10 mouse cellular contexts compared by ENCODE assay signal in the genomic region with DNA sequence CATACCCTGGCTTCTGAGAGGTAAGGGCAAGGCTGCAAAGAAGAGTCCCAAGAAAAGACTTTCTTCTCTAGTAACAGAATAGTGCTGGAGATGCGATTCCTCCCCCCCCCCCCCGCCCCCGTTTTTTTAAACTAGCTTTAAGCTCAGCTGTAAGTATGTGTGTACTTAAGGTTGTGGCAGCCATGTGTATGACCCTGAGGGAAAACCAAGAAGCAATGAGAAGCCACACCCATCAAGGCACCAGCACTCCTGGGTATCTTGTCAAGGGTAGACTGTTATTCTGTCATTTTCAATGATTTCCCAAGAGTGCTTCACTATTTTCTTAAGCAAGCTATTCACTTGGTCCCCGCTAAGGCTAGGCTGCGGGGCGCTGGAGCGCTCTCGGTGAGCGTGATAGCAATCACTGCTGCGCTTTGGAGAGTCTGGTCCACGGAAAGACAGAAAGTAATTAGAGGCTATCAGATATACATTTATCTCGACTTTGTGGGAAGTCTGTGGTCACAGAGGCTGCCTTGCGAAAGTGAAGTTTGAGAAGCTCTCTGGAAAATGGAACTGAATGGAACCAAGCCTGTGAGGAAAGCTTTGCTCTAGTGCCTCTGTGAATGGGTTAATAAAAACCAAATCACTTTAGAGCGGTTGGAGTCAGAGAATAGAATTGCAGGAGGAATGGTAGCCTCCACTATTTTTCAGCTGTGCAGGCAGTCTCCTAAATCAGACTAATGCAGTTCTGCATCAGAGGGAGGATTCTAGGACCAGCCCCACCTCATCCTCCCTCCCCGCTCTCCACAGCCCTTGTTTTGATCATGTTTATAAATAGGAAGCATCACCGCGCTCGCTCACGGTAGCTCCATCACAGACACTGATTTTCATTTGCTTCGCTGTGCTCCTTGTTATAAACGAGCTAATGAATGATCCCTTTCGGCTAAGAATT.
DNase-seq lines count a peak whose midpoint lies in the region; ATAC-seq and TF ChIP-seq lines count a peak whose summit lies in the region.
"Had no signal": no experiment of that assay in that cellular context is flagged by ENCODE, and none has a peak within 500 bp of the region (broad histone marks: within the 10 kb centered on the region; RNA-seq: fewer than 3 reads in every experiment).

No protein-coding gene starts in this region.

- H3K36me3 ChIP-seq in heart, embryonic 12.5 days: no peaks in the 10 kb centered on the region
- no peaks in the 10 kb centered on the region for H3K36me3 ChIP-seq in heart, embryonic 10.5 days
- no peaks in the 10 kb centered on the region for H3K36me3 ChIP-seq in C2C12 (ENCODE audit: control insufficient read depth, insufficient read depth)
- H3K36me3 ChIP-seq in limb, embryonic 12.5 days: no peaks in the 10 kb centered on the region

- no peak for ATAC-seq in heart, embryonic 12.5 days (ENCODE audit: insufficient number of reproducible peaks, low FRiP score)
- ATAC-seq in limb, embryonic 12.5 days (ENCODE audit: insufficient number of reproducible peaks, insufficient read depth, low FRiP score, low TSS enrichment, low read depth): no peak
- ATAC-seq in megakaryocyte-erythroid progenitor cell, adult 5-6 weeks (replicated peaks; ENCODE audit: low FRiP score, low TSS enrichment, poor library complexity, severe bottlenecking): no peak
- ATAC-seq in inflammation-experienced regulatory T-cells, adult 6 months: no peak

- TF ChIP-seq CTCF in C2C12 (IDR thresholded peaks at IDR 0.05; ENCODE audit: control insufficient read depth, insufficient read depth, insufficient read length): no peak

- H3K27ac ChIP-seq in heart, embryonic 12.5 days (ENCODE audit: poor library complexity, severe bottlenecking): no peak overlapping the region
- no peak overlapping the region for H3K27ac ChIP-seq in heart, embryonic 10.5 days
- peak overlapping the region; percentile 64; the same call in 1 of the 2 replicates for H3K27ac ChIP-seq in limb, embryonic 12.5 days

- no peaks in the 10 kb centered on the region for H3K79me2 ChIP-seq in C2C12 (ENCODE audit: control insufficient read depth, insufficient read depth)

- H3K79me3 ChIP-seq in C2C12 (ENCODE audit: low read depth): no peaks in the 10 kb centered on the region

- H3K4me3 ChIP-seq in heart, embryonic 12.5 days: no peak overlapping the region
- no peak overlapping the region for H3K4me3 ChIP-seq in heart, embryonic 10.5 days
- no peak overlapping the region for H3K4me3 ChIP-seq in C2C12 (ENCODE audit: insufficient read depth, poor library complexity, severe bottlenecking)
- H3K4me3 ChIP-seq in limb, embryonic 12.5 days (replicated peaks): peak overlapping the region; percentile 12; the same call in 1 of the 2 replicates

- no peaks in the 10 kb centered on the region for H3K27me3 ChIP-seq in heart, embryonic 12.5 days (replicated peaks)
- H3K27me3 ChIP-seq in heart, embryonic 10.5 days (ENCODE audit: insufficient read depth, poor library complexity, severe bottlenecking): no peaks in the 10 kb centered on the region
- no peaks in the 10 kb centered on the region for H3K27me3 ChIP-seq in C2C12 (ENCODE audit: control insufficient read depth, insufficient read depth, insufficient read length)
- no peaks in the 10 kb centered on the region for H3K27me3 ChIP-seq in limb, embryonic 12.5 days

- no peaks in the 10 kb centered on the region for H3K9me3 ChIP-seq in heart, embryonic 12.5 days (replicated peaks)
- H3K9me3 ChIP-seq in heart, embryonic 10.5 days: no peaks in the 10 kb centered on the region
- no peaks in the 10 kb centered on the region for H3K9me3 ChIP-seq in limb, embryonic 12.5 days

- H3K4me2 ChIP-seq in heart, embryonic 12.5 days: peak overlapping the region; percentile 32
- peak overlapping the region; percentile 42 for H3K4me2 ChIP-seq in limb, embryonic 12.5 days

- DNase-seq in heart, embryonic 10.5 days (ENCODE audit: low spot score): no peak
- DNase-seq in frontal cortex, postnatal 36 days (ENCODE audit: low spot score in 2 of 2): peak; percentile 8 to 22
- no peak for DNase-seq in kidney, postnatal 25 days
- DNase-seq: adrenal gland, postnatal 14 days; lung, postnatal 10 days had no signal

- WGBS in heart, embryonic 12.5 days: 61% methylated on average over 22 of the region's 22 CpGs
- 56% methylated on average over 22 of the region's 22 CpGs for WGBS in heart, embryonic 10.5 days
- 58% methylated on average over 22 of the region's 22 CpGs for WGBS in limb, embryonic 12.5 days

- no peak overlapping the region for H3K9ac ChIP-seq in heart, embryonic 12.5 days
- H3K9ac ChIP-seq in limb, embryonic 12.5 days (replicated peaks): no peak overlapping the region

- H3ac ChIP-seq in C2C12 (ENCODE audit: control insufficient read depth, insufficient read length, low read depth): no peak overlapping the region

- H3K4me1 ChIP-seq in heart, embryonic 12.5 days (replicated peaks): 0 out of 2 replicates have a peak, but pooled peaks cover under 1% of the 10 kb centered on the region
- no peaks in the 10 kb centered on the region for H3K4me1 ChIP-seq in heart, embryonic 10.5 days
- H3K4me1 ChIP-seq in limb, embryonic 12.5 days (replicated peaks): peaks cover 14% of the 10 kb centered on the region

TF ChIP-seq in C2C12, 6 proteins besides CTCF, POLR2A, EP300 and RAD21:
- TF ChIP-seq FOSL1 (IDR thresholded peaks at IDR 0.05; ENCODE audit: insufficient read depth, low read length, poor library complexity, severe bottlenecking) (no peak), USF1 (IDR thresholded peaks at IDR 0.05; ENCODE audit: low read depth) (no peak), MYOG (IDR thresholded peaks at IDR 0.05; ENCODE audit: control insufficient read depth, extremely low read depth, insufficient read length) (no peak), MAX (IDR thresholded peaks at IDR 0.05) (no peak), CEBPB (IDR thresholded peaks at IDR 0.05; ENCODE audit: low read depth) (peak; percentile 49)

Comparison
In these comparisons a context has a peak if more than half of its experiments do, and no peak if none do; other contexts are left out.
1. DNase-seq: peak in frontal cortex, postnatal 36 days (2 of 2); none in heart, embryonic 10.5 days (single experiment) and kidney, postnatal 25 days (0 of 2).